ENCODE assay signal across 8 mouse cellular contexts in genomic region chr1:181150431-181150826, GRCm38 (mm10). TPM values are rescaled to one million over a fixed set of nuclear protein-coding genes. Genes with fewer than 3 reads are reported as not detected.
DNase-seq lines count a peak whose midpoint lies in the region; ATAC-seq and TF ChIP-seq lines count a peak whose summit lies in the region.

No protein-coding gene starts in this region.

- peak; percentile 65; the same call in 1 of the 2 replicates for ATAC-seq in kidney, embryonic 16.5 days (ENCODE audit: low FRiP score, low TSS enrichment)
- no peak for ATAC-seq in embryonic facial prominence, embryonic 15.5 days (ENCODE audit: insufficient number of reproducible peaks, low FRiP score, low TSS enrichment, low read depth)
- ATAC-seq in intestine, embryonic 14.5 days (replicated peaks; ENCODE audit: low FRiP score, low TSS enrichment, low read depth): no peak

- no peak for TF ChIP-seq POLR2A in myocyte (IDR thresholded peaks at IDR 0.05; ENCODE audit: insufficient read length, low read depth)

- H3K9me3 ChIP-seq in kidney, embryonic 16.5 days (ENCODE audit: low read length): no peaks in the 10 kb centered on the region
- no peaks in the 10 kb centered on the region for H3K9me3 ChIP-seq in embryonic facial prominence, embryonic 15.5 days (replicated peaks)
- no peaks in the 10 kb centered on the region for H3K9me3 ChIP-seq in intestine, embryonic 14.5 days (ENCODE audit: control insufficient read depth, low read length)

- peaks cover 52% of the 10 kb centered on the region for H3K79me2 ChIP-seq in myocyte (ENCODE audit: control insufficient read depth, insufficient read depth)

- peaks cover 8% of the 10 kb centered on the region for H3K36me3 ChIP-seq in kidney, embryonic 16.5 days (ENCODE audit: insufficient read depth, low read length)
- peaks cover 16% of the 10 kb centered on the region; the same call in 1 of the 2 replicates for H3K36me3 ChIP-seq in embryonic facial prominence, embryonic 15.5 days
- H3K36me3 ChIP-seq in intestine, embryonic 14.5 days (ENCODE audit: control insufficient read depth, insufficient read depth, low read length): peaks cover 17% of the 10 kb centered on the region
- H3K36me3 ChIP-seq in myocyte (ENCODE audit: control insufficient read depth, insufficient read depth): peaks cover 17% of the 10 kb centered on the region

- no peak overlapping the region for H3K9ac ChIP-seq in kidney, embryonic 16.5 days (replicated peaks; ENCODE audit: low read length)
- no peak overlapping the region for H3K9ac ChIP-seq in embryonic facial prominence, embryonic 15.5 days
- no peak overlapping the region for H3K9ac ChIP-seq in intestine, embryonic 14.5 days (ENCODE audit: low read length)

- no peak overlapping the region; the same call in 1 of the 2 replicates for H3K4me2 ChIP-seq in kidney, embryonic 16.5 days (replicated peaks; ENCODE audit: low read depth, low read length)
- H3K4me2 ChIP-seq in embryonic facial prominence, embryonic 15.5 days (replicated peaks): peak overlapping the region; percentile 55; the same call in 1 of the 2 replicates
- H3K4me2 ChIP-seq in intestine, embryonic 14.5 days (ENCODE audit: low read length): no peak overlapping the region
- H3K4me2 ChIP-seq in myocyte (ENCODE audit: low read depth): no peak overlapping the region

- no peaks in the 10 kb centered on the region for H3K27me3 ChIP-seq in kidney, embryonic 16.5 days (ENCODE audit: insufficient read depth, low read length)
- no peaks in the 10 kb centered on the region for H3K27me3 ChIP-seq in embryonic facial prominence, embryonic 15.5 days
- H3K27me3 ChIP-seq in intestine, embryonic 14.5 days (replicated peaks; ENCODE audit: control insufficient read depth, insufficient read depth, low read length): no peaks in the 10 kb centered on the region
- no peaks in the 10 kb centered on the region for H3K27me3 ChIP-seq in myocyte (ENCODE audit: control insufficient read depth, insufficient read depth, insufficient read length)

- H3K27ac ChIP-seq in kidney, embryonic 16.5 days (ENCODE audit: low read length): no peak overlapping the region
- H3K27ac ChIP-seq in embryonic facial prominence, embryonic 15.5 days (replicated peaks): no peak overlapping the region
- no peak overlapping the region for H3K27ac ChIP-seq in intestine, embryonic 14.5 days (ENCODE audit: low read depth)

- DNase-seq in kidney, postnatal 36 days: no peak
- no peak for DNase-seq in intestine, embryonic 14.5 days (ENCODE audit: low spot score)
- DNase-seq in adrenal gland, postnatal 14 days: no peak
- no peak for DNase-seq in spleen, postnatal 10 days (ENCODE audit: low spot score in 2 of 2)
- no peak for DNase-seq in thymus, postnatal 4 days

- WGBS in kidney, embryonic 16.5 days: 72% methylated on average over 3 of the region's 3 CpGs
- 68% methylated on average over 3 of the region's 3 CpGs for WGBS in embryonic facial prominence, embryonic 15.5 days
- 73% methylated on average over 3 of the region's 3 CpGs for WGBS in intestine, embryonic 14.5 days

- peak overlapping the region; percentile 65 for H3K4me3 ChIP-seq in kidney, embryonic 16.5 days (ENCODE audit: low read length)
- peak overlapping the region; percentile 67; the same call in 1 of the 2 replicates for H3K4me3 ChIP-seq in embryonic facial prominence, embryonic 15.5 days (replicated peaks)
- H3K4me3 ChIP-seq in intestine, embryonic 14.5 days (ENCODE audit: low read depth, low read length): peak overlapping the region; percentile 92
- peak overlapping the region; percentile 36 for H3K4me3 ChIP-seq in myocyte

- peak overlapping the region; percentile 64 for H3ac ChIP-seq in myocyte (ENCODE audit: control insufficient read depth, insufficient read length)

- H3K4me1 ChIP-seq in kidney, embryonic 16.5 days (ENCODE audit: insufficient read depth, low read length): peaks cover 11% of the 10 kb centered on the region
- H3K4me1 ChIP-seq in embryonic facial prominence, embryonic 15.5 days: peaks cover 12% of the 10 kb centered on the region
- H3K4me1 ChIP-seq in intestine, embryonic 14.5 days (replicated peaks; ENCODE audit: control insufficient read depth, insufficient read depth, low read length): peaks cover 14% of the 10 kb centered on the region

TF ChIP-seq in myocyte, 11 proteins besides CTCF, POLR2A, EP300 and RAD21:
- TF ChIP-seq CEBPB (IDR thresholded peaks at IDR 0.05; ENCODE audit: insufficient read depth, poor library complexity, severe bottlenecking): no peak
- no peak for TF ChIP-seq E2F4 (IDR thresholded peaks at IDR 0.05; ENCODE audit: insufficient read depth)
- TF ChIP-seq TCF12 (IDR thresholded peaks at IDR 0.05; ENCODE audit: insufficient read depth, poor library complexity, severe bottlenecking): no peak
- TF ChIP-seq REST (IDR thresholded peaks at IDR 0.05; ENCODE audit: insufficient read depth, insufficient read length): no peak
- no peak for TF ChIP-seq MYOD1 (IDR thresholded peaks at IDR 0.05; ENCODE audit: control insufficient read depth in 1 of 3, insufficient read length in 2 of 3, low read depth in 2 of 3)
- TF ChIP-seq TCF3 (IDR thresholded peaks at IDR 0.05; ENCODE audit: insufficient read length, low read depth): no peak
- TF ChIP-seq SRF (IDR thresholded peaks at IDR 0.05; ENCODE audit: control insufficient read depth, insufficient read length, low read depth): no peak
- TF ChIP-seq MAX (IDR thresholded peaks at IDR 0.05; ENCODE audit: low read depth): no peak
- TF ChIP-seq USF1 (IDR thresholded peaks at IDR 0.05; ENCODE audit: low read depth): no peak
- no peak for TF ChIP-seq POLR2AphosphoS2 (IDR thresholded peaks at IDR 0.05; ENCODE audit: insufficient read length, low read depth)
- TF ChIP-seq MYOG (IDR thresholded peaks at IDR 0.05; ENCODE audit: control insufficient read depth in 1 of 3, insufficient read depth in 1 of 3, insufficient read length in 2 of 3, low read depth in 2 of 3): no peak

RNA-seq across cellular contexts. Expression of gene Cnih4, which starts 5.9 kb away (rescaled TPM):
- 119 and 140 TPM in 2 replicates for polyA plus RNA-seq in kidney, embryonic 16.5 days (2015; fragmentation: Nextera tagmentation; extraction: Ambion mirVana)
- 101 and 109 TPM in 2 replicates for polyA plus RNA-seq in embryonic facial prominence, embryonic 15.5 days (2015; fragmentation: Nextera tagmentation; extraction: Ambion mirVana)
- 141 and 144 TPM in 2 replicates for polyA plus RNA-seq in intestine, embryonic 14.5 days (2014; fragmentation: Nextera tagmentation; extraction: Ambion mirVana)
- 56.8 TPM for polyA plus RNA-seq in myocyte (2012; fragmentation: generic; extraction: Trizol)
- total RNA-seq in adrenal gland, postnatal 14 days (2021): 44.2 and 47.9 TPM in 2 replicates

RNA-seq across cellular contexts. Expression of gene Nvl, which starts 6.4 kb away (rescaled TPM):
- 32.3 and 39.0 TPM in 2 replicates for polyA plus RNA-seq in kidney, embryonic 16.5 days (2015; fragmentation: Nextera tagmentation; extraction: Ambion mirVana)
- 30.1 and 35.9 TPM in 2 replicates for polyA plus RNA-seq in embryonic facial prominence, embryonic 15.5 days (2015; fragmentation: Nextera tagmentation; extraction: Ambion mirVana)
- 35.3 and 39.1 TPM in 2 replicates for polyA plus RNA-seq in intestine, embryonic 14.5 days (2014; fragmentation: Nextera tagmentation; extraction: Ambion mirVana)
- 7.8 TPM for polyA plus RNA-seq in myocyte (2012; fragmentation: generic; extraction: Trizol)
- total RNA-seq in adrenal gland, postnatal 14 days (2021): 17.4 and 21.5 TPM in 2 replicates

Comparison
In these comparisons a context has a peak if more than half of its experiments do, and no peak if none do; other contexts are left out.
1. H3K4me3 ChIP-seq: peak in every context shown above with its lines; median percentile 92 in intestine, embryonic 14.5 days; 67 in embryonic facial prominence, embryonic 15.5 days; 65 in kidney, embryonic 16.5 days; 36 in myocyte.